Mouse (Mus musculus): ENCODE data around the gene Fabp1. TPM values are rescaled to one million over a fixed set of nuclear protein-coding genes. Genes with fewer than 3 reads are reported as not detected.

Fabp1 gene
- polyA plus RNA-seq, 1 experiment from 2014 or later = not detected

DNA sequence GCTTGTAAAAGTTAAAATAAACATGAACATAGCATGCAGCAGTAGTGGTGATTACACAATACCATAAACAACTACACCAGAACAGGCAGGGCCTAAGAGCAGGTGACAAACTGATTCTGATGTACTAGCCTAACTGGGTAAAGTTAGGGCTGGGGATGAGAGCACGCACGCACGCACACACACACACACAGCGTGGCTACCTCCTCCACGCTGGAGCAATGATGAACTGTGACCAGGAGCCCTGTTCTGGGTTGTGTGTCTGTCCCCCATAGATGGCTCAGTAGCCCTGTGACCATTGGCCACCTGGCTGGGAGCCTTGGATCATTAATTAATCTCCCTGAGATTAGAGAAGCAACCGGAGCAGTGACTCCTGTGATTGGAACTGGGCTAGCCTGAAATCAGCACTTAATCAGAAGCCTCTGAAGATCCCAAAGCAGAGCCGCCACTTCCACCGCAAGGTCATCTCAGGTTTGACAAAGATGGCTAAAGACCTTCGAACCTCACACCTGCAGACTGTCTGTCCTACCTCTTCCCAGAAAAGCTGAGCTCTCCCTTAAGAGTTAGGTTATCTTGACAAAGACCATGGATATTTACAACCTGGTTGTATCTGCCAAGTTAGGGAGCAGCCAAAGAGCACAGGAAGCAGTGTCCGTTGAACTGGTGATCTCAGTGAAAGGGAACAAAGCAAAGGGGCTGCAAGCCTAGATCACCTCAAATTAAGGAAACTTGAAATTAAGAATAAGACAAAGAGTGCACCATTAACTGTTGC lies 26.6 kb upstream of the Fabp1 start:
- Histone ChIP-seq H3K4me1 (replicated peaks; ENCODE audit: control insufficient read depth, insufficient read depth, low read length) (no peaks in the 10 kb centered on the region), H3K4me2 (ENCODE audit: low read length) (no peak overlapping the region), H3K9me3 (ENCODE audit: control insufficient read depth, low read length) (no peaks in the 10 kb centered on the region), H3K4me3 (replicated peaks; ENCODE audit: low read length) (no peak overlapping the region), H3K27ac (ENCODE audit: low read length) (no peak overlapping the region), H3K27me3 (replicated peaks; ENCODE audit: control insufficient read depth, insufficient read depth, low read length) (no peaks in the 10 kb centered on the region), H3K9ac (replicated peaks; ENCODE audit: low read depth, low read length) (no peak overlapping the region), H3K36me3 (ENCODE audit: control insufficient read depth, insufficient read depth) (no peaks in the 10 kb centered on the region)
- ATAC-seq = no peak
- 87% methylated on average over 10 of the region's 10 CpGs for WGBS

GRCm38 (mm10) chr6:71180596-71180995 lies 19.0 kb upstream of the Fabp1 start:
- 83% methylated on average over 1 of the region's 1 CpGs for WGBS
- ATAC-seq = no peak

GRCm38 (mm10) chr6:71184941-71185604 lies 14.6 kb upstream of the Fabp1 start:
- WGBS = 88% methylated on average over 7 of the region's 7 CpGs
- Histone ChIP-seq H3K4me1 (replicated peaks; ENCODE audit: control insufficient read depth, insufficient read depth, low read length) (no peaks in the 10 kb centered on the region), H3K27ac (ENCODE audit: low read length) (no peak overlapping the region), H3K36me3 (ENCODE audit: control insufficient read depth, insufficient read depth) (no peaks in the 10 kb centered on the region), H3K9ac (replicated peaks; ENCODE audit: low read depth, low read length) (no peak overlapping the region), H3K4me3 (replicated peaks; ENCODE audit: low read length) (no peak overlapping the region), H3K27me3 (replicated peaks; ENCODE audit: control insufficient read depth, insufficient read depth, low read length) (no peaks in the 10 kb centered on the region), H3K9me3 (ENCODE audit: control insufficient read depth, low read length) (no peaks in the 10 kb centered on the region), H3K4me2 (ENCODE audit: low read length) (no peak overlapping the region)
- ATAC-seq = no peak

More at GRCm38 (mm10) chr6:71180596-71180995, 19.0 kb upstream of the Fabp1 start:
- no peaks in the 10 kb centered on the region for H3K27me3 ChIP-seq (replicated peaks; ENCODE audit: control insufficient read depth, insufficient read depth, low read length)
- no peaks in the 10 kb centered on the region for H3K4me1 ChIP-seq (replicated peaks; ENCODE audit: control insufficient read depth, insufficient read depth, low read length)
- H3K9ac ChIP-seq (replicated peaks; ENCODE audit: low read depth, low read length) = no peak overlapping the region
- H3K9me3 ChIP-seq (ENCODE audit: control insufficient read depth, low read length) = no peaks in the 10 kb centered on the region
- H3K4me2 ChIP-seq (ENCODE audit: low read length) = no peak overlapping the region
- H3K27ac ChIP-seq (ENCODE audit: low read length) = no peak overlapping the region
- H3K36me3 ChIP-seq (ENCODE audit: control insufficient read depth, insufficient read depth) = no peaks in the 10 kb centered on the region
- H3K4me3 ChIP-seq (replicated peaks; ENCODE audit: low read length) = no peak overlapping the region

GRCm38 (mm10) chr6:71189578-71189977 lies 10.0 kb upstream of the Fabp1 start:
- ATAC-seq = no peak
- Histone ChIP-seq H3K36me3 (ENCODE audit: control insufficient read depth, insufficient read depth) (no peaks in the 10 kb centered on the region), H3K4me2 (ENCODE audit: low read length) (no peak overlapping the region), H3K9ac (replicated peaks; ENCODE audit: low read depth, low read length) (no peak overlapping the region), H3K27ac (ENCODE audit: low read length) (no peak overlapping the region), H3K27me3 (replicated peaks; ENCODE audit: control insufficient read depth, insufficient read depth, low read length) (no peaks in the 10 kb centered on the region), H3K4me3 (replicated peaks; ENCODE audit: low read length) (no peak overlapping the region), H3K9me3 (ENCODE audit: control insufficient read depth, low read length) (no peaks in the 10 kb centered on the region), H3K4me1 (replicated peaks; ENCODE audit: control insufficient read depth, insufficient read depth, low read length) (no peaks in the 10 kb centered on the region)
- WGBS = 50% methylated on average over 1 of the region's 1 CpGs

DNA sequence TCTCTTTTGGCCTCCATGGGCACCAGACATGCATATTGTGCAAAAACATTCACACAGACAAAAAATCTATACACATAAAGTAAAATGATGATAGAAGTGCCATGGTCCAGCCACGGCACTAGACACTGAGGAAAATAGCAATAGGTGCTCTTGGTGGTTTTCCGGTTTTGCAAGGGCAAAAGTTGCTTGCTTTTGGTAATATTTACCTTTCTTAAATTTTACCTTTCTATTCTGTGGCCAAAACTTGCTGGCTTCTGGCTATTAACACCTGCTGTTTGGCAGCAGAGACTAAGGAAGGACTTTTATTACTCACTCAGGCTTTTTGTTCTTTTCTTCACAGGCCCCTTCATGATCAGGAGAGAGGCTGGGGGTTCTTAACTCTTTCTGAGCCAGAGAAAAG lies 9.1 kb upstream of the Fabp1 start:
- H3K27ac ChIP-seq (ENCODE audit: low read length) = no peak overlapping the region
- H3K36me3 ChIP-seq (ENCODE audit: control insufficient read depth, insufficient read depth) = no peaks in the 10 kb centered on the region
- no peak overlapping the region for H3K4me2 ChIP-seq (ENCODE audit: low read length)
- H3K4me3 ChIP-seq (replicated peaks; ENCODE audit: low read length) = no peak overlapping the region
- no peak for ATAC-seq
- H3K27me3 ChIP-seq (replicated peaks; ENCODE audit: control insufficient read depth, insufficient read depth, low read length) = no peaks in the 10 kb centered on the region
- H3K4me1 ChIP-seq (replicated peaks; ENCODE audit: control insufficient read depth, insufficient read depth, low read length) = no peaks in the 10 kb centered on the region
- no peaks in the 10 kb centered on the region for H3K9me3 ChIP-seq (ENCODE audit: control insufficient read depth, low read length)
- no peak overlapping the region for H3K9ac ChIP-seq (replicated peaks; ENCODE audit: low read depth, low read length)
- 74% methylated on average over 2 of the region's 2 CpGs for WGBS

- H3K4me1 ChIP-seq (replicated peaks; ENCODE audit: control insufficient read depth, insufficient read depth, low read length) = no peaks in the 10 kb centered on the region
- WGBS = 85% methylated on average over 6 of the region's 6 CpGs
- no peaks in the 10 kb centered on the region for H3K36me3 ChIP-seq (ENCODE audit: control insufficient read depth, insufficient read depth)
- no peak overlapping the region for H3K4me3 ChIP-seq (replicated peaks; ENCODE audit: low read length)
- H3K27me3 ChIP-seq (replicated peaks; ENCODE audit: control insufficient read depth, insufficient read depth, low read length) = no peaks in the 10 kb centered on the region
- no peaks in the 10 kb centered on the region for H3K9me3 ChIP-seq (ENCODE audit: control insufficient read depth, low read length)
- H3K9ac ChIP-seq (replicated peaks; ENCODE audit: low read depth, low read length) = no peak overlapping the region
- no peak overlapping the region for H3K4me2 ChIP-seq (ENCODE audit: low read length)
- no peak overlapping the region for H3K27ac ChIP-seq (ENCODE audit: low read length)
- ATAC-seq = no peak
Measured at GRCm38 (mm10) chr6:71193151-71193740, 6.4 kb upstream of the Fabp1 start.

DNA sequence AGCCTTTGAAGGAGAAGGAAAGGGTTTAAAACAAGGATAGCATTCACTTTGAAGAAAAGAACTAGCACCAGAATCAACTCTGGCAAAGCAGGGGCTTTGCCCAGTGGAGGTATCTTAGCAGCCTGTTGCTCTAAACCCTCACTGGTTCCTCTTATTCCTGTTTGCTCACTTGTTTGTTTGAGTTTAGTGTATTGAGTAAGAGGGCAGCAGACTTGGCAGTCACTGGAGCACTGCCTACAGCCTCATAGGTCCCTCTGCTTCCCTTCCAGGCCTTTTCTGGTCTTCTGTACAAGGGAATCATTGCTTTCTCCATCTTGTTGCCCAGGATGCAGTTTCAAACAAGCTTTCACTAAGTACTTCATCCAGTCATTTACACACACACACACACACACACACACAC lies 3.5 kb upstream of the Fabp1 start:
- Histone ChIP-seq H3K9me3 (ENCODE audit: control insufficient read depth, low read length) (no peaks in the 10 kb centered on the region), H3K4me3 (replicated peaks; ENCODE audit: low read length) (no peak overlapping the region), H3K4me1 (replicated peaks; ENCODE audit: control insufficient read depth, insufficient read depth, low read length) (no peaks in the 10 kb centered on the region), H3K4me2 (ENCODE audit: low read length) (no peak overlapping the region), H3K27ac (ENCODE audit: low read length) (no peak overlapping the region), H3K9ac (replicated peaks; ENCODE audit: low read depth, low read length) (no peak overlapping the region), H3K27me3 (replicated peaks; ENCODE audit: control insufficient read depth, insufficient read depth, low read length) (no peaks in the 10 kb centered on the region), H3K36me3 (ENCODE audit: control insufficient read depth, insufficient read depth) (no peaks in the 10 kb centered on the region)
- no peak for ATAC-seq

DNA sequence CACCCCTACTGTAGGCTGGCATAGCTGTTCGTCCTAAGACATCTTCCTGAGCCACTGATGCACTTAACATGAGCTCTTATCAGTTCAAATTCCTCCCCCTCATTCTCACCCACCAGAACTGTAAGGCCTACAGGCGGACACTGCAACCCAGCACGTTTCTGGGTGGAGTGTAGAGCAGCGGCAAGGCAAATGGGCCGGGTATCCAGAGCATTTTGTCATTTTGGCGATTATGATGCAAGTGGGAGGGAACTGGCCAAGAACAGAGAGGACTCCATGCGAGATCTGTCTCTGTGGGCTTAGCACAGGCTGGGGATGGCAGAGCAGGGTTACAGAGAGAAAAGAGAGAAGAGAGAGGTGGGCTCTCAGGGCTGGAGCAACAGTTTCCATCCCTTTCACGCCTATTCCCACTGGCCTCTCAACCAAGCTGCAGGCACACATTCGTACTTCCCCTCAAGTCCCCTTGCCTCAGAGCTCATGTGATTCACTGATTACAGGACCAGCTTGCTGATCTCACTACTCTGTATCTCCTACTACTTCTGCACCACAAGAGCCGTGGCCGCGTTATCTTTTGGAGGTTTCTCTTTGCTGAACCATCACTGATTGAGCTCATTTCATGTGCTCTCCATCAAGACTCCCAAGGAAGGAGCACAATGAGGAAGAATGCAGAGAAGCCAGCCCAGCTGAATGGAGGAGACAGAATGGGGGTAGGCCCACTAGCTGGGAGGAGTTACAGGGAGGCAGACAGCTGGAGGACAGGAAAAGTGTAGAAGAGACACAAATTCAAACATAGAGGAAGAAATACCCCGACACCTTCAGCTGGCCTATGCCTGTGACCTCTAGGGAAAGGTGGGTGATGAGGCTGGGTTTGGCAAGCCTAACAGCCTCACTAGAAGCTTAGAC lies 1.7 kb upstream of the Fabp1 start:
- H3K4me1 ChIP-seq (replicated peaks; ENCODE audit: control insufficient read depth, insufficient read depth, low read length) = no peaks in the 10 kb centered on the region
- no peaks in the 10 kb centered on the region for H3K36me3 ChIP-seq (ENCODE audit: control insufficient read depth, insufficient read depth)
- H3K9ac ChIP-seq (replicated peaks; ENCODE audit: low read depth, low read length) = no peak overlapping the region
- H3K4me3 ChIP-seq (replicated peaks; ENCODE audit: low read length) = no peak overlapping the region
- H3K4me2 ChIP-seq (ENCODE audit: low read length) = no peak overlapping the region
- ATAC-seq = no peak
- no peaks in the 10 kb centered on the region for H3K27me3 ChIP-seq (replicated peaks; ENCODE audit: control insufficient read depth, insufficient read depth, low read length)
- H3K27ac ChIP-seq (ENCODE audit: low read length) = no peak overlapping the region
- WGBS = 86% methylated on average over 13 of the region's 13 CpGs
- no peaks in the 10 kb centered on the region for H3K9me3 ChIP-seq (ENCODE audit: control insufficient read depth, low read length)

DNA sequence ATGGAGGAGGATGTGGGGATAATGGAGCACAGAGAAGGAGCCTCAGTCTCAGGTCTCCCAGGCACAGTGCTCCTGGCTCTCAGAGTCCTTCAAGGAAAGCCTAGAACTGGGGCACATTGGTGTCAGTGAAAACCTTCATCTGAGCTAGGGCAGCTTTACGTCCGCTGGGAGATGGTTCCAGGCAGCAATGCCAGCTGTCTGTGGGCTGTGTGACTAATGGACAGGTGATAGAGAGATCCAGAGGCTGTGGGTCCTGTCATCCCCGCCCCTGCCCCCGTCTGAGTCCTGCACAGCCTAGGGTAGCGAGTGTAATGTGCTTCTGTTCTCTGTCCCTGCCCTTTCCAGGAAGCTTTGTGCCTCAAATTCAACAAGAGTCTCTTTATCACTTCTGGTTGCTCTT lies 2.3 kb downstream of the Fabp1 start:
- Histone ChIP-seq H3K27me3 (replicated peaks; ENCODE audit: control insufficient read depth, insufficient read depth, low read length) (no peaks in the 10 kb centered on the region), H3K27ac (ENCODE audit: low read length) (no peak overlapping the region), H3K4me2 (ENCODE audit: low read length) (no peak overlapping the region), H3K4me1 (replicated peaks; ENCODE audit: control insufficient read depth, insufficient read depth, low read length) (no peaks in the 10 kb centered on the region), H3K36me3 (ENCODE audit: control insufficient read depth, insufficient read depth) (no peaks in the 10 kb centered on the region), H3K9me3 (ENCODE audit: control insufficient read depth, low read length) (no peaks in the 10 kb centered on the region), H3K4me3 (replicated peaks; ENCODE audit: low read length) (no peak overlapping the region), H3K9ac (replicated peaks; ENCODE audit: low read depth, low read length) (no peak overlapping the region)
- WGBS = 63% methylated on average over 5 of the region's 5 CpGs
- no peak for ATAC-seq
